Mouse (Mus musculus) embryonic facial prominence, embryonic 14.5 days (tissue): Measurements from ENCODE around the gene Ptk6. TPM values are rescaled to one million over a fixed set of nuclear protein-coding genes. Genes with fewer than 3 reads are reported as not detected.

Experiments used
- ATAC-seq: fragments of 200-750 bp; cut with Nextera tagmentation; 2 replicates; pipeline ENCODE4 v1.8.0; 2017; ENCODE audit warnings: low read depth, moderate number of reproducible peaks, moderate TSS enrichment
- DNase-seq: peaks from one replicate; pipeline ENCODE4 v3.0.0-alpha.2; 2015; ENCODE audit warnings: low spot score
- H3K27ac ChIP-seq: fragments of 300-500 bp; sonication (generic); replicated peaks from 2 replicates; pipeline ENCODE4 v1.5.1; 2014; ENCODE audit warnings: low read depth, mild to moderate bottlenecking, low read length, moderate library complexity
- H3K27me3 ChIP-seq: fragments of 300-500 bp; sonication (generic); replicated peaks from 2 replicates; pipeline ENCODE4 v1.6.1; 2014; ENCODE audit warnings: low read length; ENCODE audit not compliant: control insufficient read depth, insufficient read depth
- H3K36me3 ChIP-seq: fragments of 300-500 bp; sonication (generic); 2 replicates; pipeline ENCODE4 v1.6.1; 2014; ENCODE audit warnings: low read length, mixed read lengths; ENCODE audit not compliant: control insufficient read depth, insufficient read depth
- H3K4me1 ChIP-seq: fragments of 300-500 bp; sonication (generic); 2 replicates; pipeline ENCODE4 v1.6.1; 2014; ENCODE audit warnings: antibody characterized with exemption, low read length; ENCODE audit not compliant: control insufficient read depth, insufficient read depth
- H3K4me2 ChIP-seq: fragments of 300-500 bp; sonication (generic); 2 replicates; pipeline ENCODE4 v1.6.1; 2014; ENCODE audit warnings: low read depth, mild to moderate bottlenecking, low read length, moderate library complexity, mixed read lengths
- H3K4me3 ChIP-seq: fragments of 300-500 bp; sonication (generic); 2 replicates; pipeline ENCODE4 v1.5.1; 2014; ENCODE audit warnings: low read depth, mild to moderate bottlenecking, low read length
- H3K9ac ChIP-seq: fragments of 300-500 bp; sonication (generic); 2 replicates; pipeline ENCODE4 v1.6.1; 2014; ENCODE audit warnings: low read depth, mild to moderate bottlenecking, low read length, moderate library complexity, mixed read lengths
- H3K9me3 ChIP-seq: fragments of 300-500 bp; sonication (generic); 2 replicates; pipeline ENCODE4 v1.6.1; 2016; ENCODE audit warnings: low read length; ENCODE audit not compliant: control insufficient read depth
- WGBS: fragments of 180-500 bp; shearing (Covaris S2); extraction: QIAGEN DNeasy Blood & Tissue Kit; methylation state at CpG from one replicate; pipeline ENCODE4 v1.1.7; 2014; 5-methylcytosine and 5-hydroxymethylcytosine counted together
- polyA plus RNA-seq: library from polyadenylated mRNA; unstranded; fragments of >200 nt; fragmentation: Nextera tagmentation; extraction: Ambion mirVana; gene quantifications from 2 replicates; pipeline ENCODE4 v1.2.1, GENCODE M21; 2014

Ptk6 gene
- polyA plus RNA-seq, 1 experiment from 2014 or later, result 0.19 TPM

DNA sequence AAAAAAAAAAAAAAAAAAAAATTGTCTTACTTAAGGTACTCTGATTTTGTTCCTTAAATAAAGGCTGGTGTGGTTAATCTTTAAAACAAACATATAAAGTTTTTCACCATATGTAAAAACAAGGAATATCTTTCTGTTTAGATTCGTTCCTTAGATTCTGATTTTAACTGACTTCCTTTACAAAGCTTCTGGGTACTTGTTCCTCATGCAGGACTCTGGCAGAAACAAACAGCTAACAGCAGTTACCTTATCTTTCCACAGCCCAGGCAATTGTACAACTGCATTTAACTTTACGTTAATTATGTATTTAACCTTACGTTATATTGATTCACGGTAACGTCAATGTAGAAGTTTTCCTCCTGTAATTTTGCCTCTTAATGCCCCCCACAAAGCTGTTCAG is 36.1 kb downstream of the Ptk6 start:
- Histone ChIP-seq H3K9ac (no peak overlapping the region), H3K4me2 (no peak overlapping the region), H3K27ac (no peak overlapping the region), H3K4me3 (no peak overlapping the region), H3K27me3 (0 out of 2 replicates have a peak, but pooled peaks cover 7% of the 10 kb centered on the region), H3K4me1 (no peaks in the 10 kb centered on the region), H3K9me3 (no peaks in the 10 kb centered on the region), H3K36me3 (no peaks in the 10 kb centered on the region)
- no peak for DNase-seq
- 78% methylated on average over 5 of the region's 5 CpGs for WGBS
- ATAC-seq, result no peak

DNA sequence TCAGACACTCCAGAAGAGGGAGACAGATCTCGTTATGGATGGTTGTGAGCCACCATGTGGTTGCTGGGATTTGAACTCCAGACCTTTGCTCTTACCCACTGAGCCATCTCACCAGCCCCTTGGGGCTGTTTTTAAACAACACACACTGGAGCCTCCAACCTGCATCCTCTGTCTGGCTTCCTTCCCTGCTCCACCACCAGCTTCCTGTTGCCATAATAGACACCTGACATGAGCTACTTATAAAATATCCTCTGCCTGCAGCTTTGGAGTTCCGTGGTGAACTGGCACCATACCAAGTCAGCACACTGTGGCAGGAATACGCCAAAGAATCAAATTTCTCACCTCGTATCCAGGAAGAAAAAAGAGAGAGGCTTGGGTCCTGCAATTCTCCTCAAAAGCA is 41.8 kb downstream of the Ptk6 start:
- 54% methylated on average over 4 of the region's 4 CpGs for WGBS

DNA sequence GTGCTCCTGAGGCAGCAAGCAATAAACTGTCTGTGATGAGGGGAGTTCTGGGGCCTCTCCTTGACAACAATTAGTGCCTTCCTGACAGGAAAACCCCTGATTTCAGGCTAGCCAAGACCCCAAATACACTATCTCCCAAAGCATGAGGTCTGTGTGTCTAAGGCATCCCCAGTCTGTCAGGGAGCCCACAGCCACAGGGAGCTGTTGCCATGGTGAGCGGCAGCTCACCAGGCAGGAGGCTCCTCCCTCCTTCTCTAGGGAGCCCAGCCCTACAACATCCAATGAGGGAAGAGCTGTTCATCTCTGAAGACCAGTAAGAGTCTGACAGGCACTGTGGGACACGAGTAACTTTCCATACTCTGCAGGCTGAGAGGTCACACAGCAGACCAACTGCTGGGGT is 42.8 kb downstream of the Ptk6 start:
- peaks cover 37% of the 10 kb centered on the region for H3K27me3 ChIP-seq
- ATAC-seq, result peak; percentile 83
- WGBS, result 4% methylated on average over 2 of the region's 2 CpGs

More for the DNA sequence above, 41.8 kb downstream of the Ptk6 start:
- Histone ChIP-seq H3K4me2 (no peak overlapping the region), H3K9me3 (no peaks in the 10 kb centered on the region), H3K27me3 (peaks cover 30% of the 10 kb centered on the region), H3K36me3 (no peaks in the 10 kb centered on the region), H3K9ac (no peak overlapping the region), H3K4me1 (no peaks in the 10 kb centered on the region), H3K4me3 (no peak overlapping the region), H3K27ac (no peak overlapping the region)
- no peak for ATAC-seq
- no peak for DNase-seq

DNA sequence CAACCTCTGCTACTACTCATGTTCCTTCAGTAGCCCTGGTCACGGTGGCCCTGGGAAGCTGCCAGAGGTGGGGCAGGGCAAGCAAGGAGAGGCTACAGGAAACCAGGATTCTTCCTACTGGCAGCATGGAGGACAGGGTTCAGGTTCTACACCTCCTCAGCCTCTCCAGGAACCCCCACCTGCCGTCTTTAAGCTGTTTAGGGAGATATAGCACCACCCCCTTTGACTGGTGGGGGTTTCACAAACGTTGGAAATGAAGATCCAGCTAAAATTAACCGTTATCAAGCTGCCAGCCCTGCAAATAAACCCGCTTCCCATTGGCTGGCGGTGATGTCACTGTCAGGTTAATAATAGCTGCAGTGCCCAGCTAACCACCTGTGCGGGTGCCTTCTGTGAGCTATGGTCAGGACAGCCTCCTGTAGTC is 43.5 kb downstream of the Ptk6 start:
- Histone ChIP-seq H3K9ac (no peak overlapping the region), H3K4me1 (no peaks in the 10 kb centered on the region), H3K4me3 (no peak overlapping the region), H3K36me3 (no peaks in the 10 kb centered on the region), H3K27ac (no peak overlapping the region), H3K9me3 (no peaks in the 10 kb centered on the region), H3K27me3 (peaks cover 38% of the 10 kb centered on the region), H3K4me2 (no peak overlapping the region)
- DNase-seq (no peak), ATAC-seq (no peak)
- WGBS, result 51% methylated on average over 7 of the region's 7 CpGs

More for the DNA sequence above, 42.8 kb downstream of the Ptk6 start:
- DNase-seq, result peak; percentile 64
- Histone ChIP-seq H3K36me3 (no peaks in the 10 kb centered on the region), H3K9ac (no peak overlapping the region), H3K4me3 (no peak overlapping the region), H3K4me2 (no peak overlapping the region), H3K9me3 (no peaks in the 10 kb centered on the region), H3K4me1 (no peaks in the 10 kb centered on the region), H3K27ac (no peak overlapping the region)

DNA sequence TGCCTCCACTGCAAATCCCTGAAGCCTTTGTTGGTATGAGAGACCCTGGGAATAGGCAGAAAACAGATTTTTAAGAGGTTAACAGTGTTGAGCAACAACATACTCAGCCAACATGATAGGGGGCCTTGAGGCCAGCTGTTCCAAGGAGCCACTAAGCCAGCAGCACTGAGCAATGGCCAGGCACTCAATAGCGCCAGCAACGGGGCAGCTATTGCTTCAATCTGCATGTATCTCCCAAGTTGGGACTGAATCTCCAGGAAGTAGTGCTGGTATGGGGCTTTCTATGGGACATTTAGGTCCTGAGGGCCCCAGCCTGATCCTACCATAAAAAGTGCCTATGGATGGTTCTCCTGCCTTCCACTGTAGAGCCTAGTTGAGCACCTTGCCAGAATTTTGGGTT is 44.1 kb downstream of the Ptk6 start:
- H3K9ac ChIP-seq, result no peak overlapping the region
- peaks cover 38% of the 10 kb centered on the region for H3K27me3 ChIP-seq
- DNase-seq (no peak), ATAC-seq (no peak)
- WGBS, result 96% methylated on average over 2 of the region's 2 CpGs
- H3K36me3 ChIP-seq, result no peaks in the 10 kb centered on the region
- no peaks in the 10 kb centered on the region for H3K9me3 ChIP-seq
- H3K4me2 ChIP-seq, result no peak overlapping the region
- H3K4me1 ChIP-seq, result no peaks in the 10 kb centered on the region
- no peak overlapping the region for H3K4me3 ChIP-seq
- no peak overlapping the region for H3K27ac ChIP-seq

DNA sequence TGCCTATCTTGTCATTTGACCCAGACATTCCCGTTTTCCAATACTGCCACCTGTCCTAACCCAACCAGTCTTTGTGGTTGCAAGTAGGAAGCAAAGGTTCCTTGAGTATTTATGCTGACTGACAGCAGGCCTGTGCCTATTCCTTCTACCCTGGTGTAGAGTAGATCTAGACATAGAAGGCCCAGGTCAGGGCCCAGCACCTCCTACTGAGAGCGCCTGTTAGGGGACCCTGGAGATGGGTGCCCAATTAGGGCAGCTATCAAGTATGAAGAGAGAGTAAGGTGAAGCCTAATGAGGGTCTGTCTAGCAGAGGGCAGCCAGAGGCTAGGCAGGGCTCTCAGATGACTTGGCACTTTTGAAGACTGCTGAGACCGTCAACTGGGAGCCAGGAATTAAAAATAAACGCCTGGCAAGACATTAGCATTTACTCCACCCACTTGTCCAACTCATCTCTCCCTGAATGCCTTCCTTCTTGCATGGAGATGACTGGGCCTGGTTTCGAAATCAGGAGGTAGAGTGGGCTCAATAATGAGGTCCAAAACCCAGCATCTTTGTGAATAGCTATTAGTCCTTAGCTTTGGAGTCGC is 44.8 kb downstream of the Ptk6 start:
- Histone ChIP-seq H3K4me1 (no peaks in the 10 kb centered on the region), H3K4me3 (no peak overlapping the region), H3K4me2 (no peak overlapping the region), H3K27ac (no peak overlapping the region), H3K27me3 (peaks cover 38% of the 10 kb centered on the region), H3K9me3 (no peaks in the 10 kb centered on the region), H3K9ac (no peak overlapping the region), H3K36me3 (no peaks in the 10 kb centered on the region)
- ATAC-seq (no peak), DNase-seq (no peak)
- 67% methylated on average over 6 of the region's 6 CpGs for WGBS

DNA sequence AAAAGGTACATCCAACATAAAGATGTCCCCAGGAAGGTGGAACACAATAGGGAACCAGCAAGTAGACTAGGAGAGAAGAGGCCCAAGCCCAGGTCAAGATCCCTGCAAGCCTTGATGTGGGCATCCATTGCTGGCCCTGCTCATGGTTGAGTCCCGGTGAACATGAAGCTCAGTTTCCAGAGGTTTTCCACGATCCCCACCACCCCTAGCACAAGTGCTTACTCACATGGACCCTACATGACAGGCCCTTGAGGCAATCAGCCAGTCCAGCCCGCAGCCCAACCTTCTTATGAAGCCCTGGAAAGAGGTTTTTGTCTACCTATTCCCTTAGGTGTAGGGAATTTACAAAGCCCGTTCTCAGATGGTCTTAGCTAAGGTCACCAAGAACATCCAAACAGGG is 45.4 kb downstream of the Ptk6 start:
- H3K27ac ChIP-seq, result no peak overlapping the region
- H3K9me3 ChIP-seq, result no peaks in the 10 kb centered on the region
- no peak overlapping the region for H3K4me3 ChIP-seq
- ATAC-seq (no peak), DNase-seq (no peak)
- 79% methylated on average over 4 of the region's 4 CpGs for WGBS
- H3K9ac ChIP-seq, result no peak overlapping the region
- peaks cover 38% of the 10 kb centered on the region for H3K27me3 ChIP-seq
- no peaks in the 10 kb centered on the region for H3K36me3 ChIP-seq
- H3K4me2 ChIP-seq, result peak overlapping the region; percentile 51; the same call in 1 of the 2 replicates
- no peaks in the 10 kb centered on the region for H3K4me1 ChIP-seq

DNA sequence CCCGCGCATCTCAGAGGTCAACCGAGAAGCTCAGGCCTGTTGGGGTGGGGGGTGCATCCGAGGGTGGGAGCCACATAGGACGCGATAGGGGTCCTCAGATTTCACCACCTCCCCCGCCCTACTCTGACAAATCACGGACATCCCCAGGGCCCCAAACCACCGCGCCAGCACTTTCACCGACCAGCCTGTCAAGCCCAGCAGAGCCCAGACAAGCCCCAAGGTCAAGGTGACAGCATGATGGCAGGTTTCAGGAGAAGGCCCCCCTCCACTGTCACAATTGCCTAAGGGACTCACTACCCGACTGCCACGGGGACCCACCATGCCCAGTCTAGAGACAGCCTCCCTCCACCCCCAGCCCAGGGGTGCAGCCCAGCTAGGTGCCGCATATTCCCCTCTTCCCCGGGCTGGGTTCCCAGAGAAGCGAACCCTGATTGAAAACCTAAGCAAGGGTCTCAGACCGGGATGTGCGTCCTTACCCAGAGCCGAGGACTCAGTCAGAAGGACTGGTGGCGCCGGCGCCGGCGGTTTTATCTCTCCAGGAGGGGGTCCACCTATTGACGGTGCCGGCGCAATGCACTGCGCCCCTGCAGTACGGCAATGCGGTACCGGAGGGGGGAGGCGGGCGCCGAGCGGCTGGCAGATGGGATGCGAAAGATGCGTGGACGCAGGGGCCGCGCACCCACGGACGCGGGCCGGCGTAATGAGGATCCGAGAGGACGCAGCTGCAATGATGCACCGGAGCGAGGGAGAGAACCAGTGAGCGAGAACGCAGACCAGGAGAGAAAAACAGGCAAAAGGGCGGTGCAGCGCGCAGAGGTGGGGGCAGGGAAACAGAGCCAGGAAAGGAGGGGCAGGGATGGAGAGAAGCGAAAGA is 46.1 kb downstream of the Ptk6 start, which contains the start of gene Eef1a2:
TSS of gene Eef1a2 (minus strand) at position 767 of the 874 bp plus-strand sequence.
- Histone ChIP-seq H3K4me3 (peak within 1 kb of the TSS; percentile 29), H3K9me3 (no peaks in the 10 kb centered on the region), H3K9ac (peak within 1 kb of the TSS; percentile 37; the same call in 1 of the 2 replicates), H3K4me2 (peak within 1 kb of the TSS; percentile 51), H3K27ac (no peak within 1 kb of the TSS), H3K36me3 (no peaks in the 10 kb centered on the region), H3K27me3 (peaks cover 38% of the 10 kb centered on the region), H3K4me1 (no peaks in the 10 kb centered on the region)
- peak; percentile 50; the same call in 1 of the 2 replicates for ATAC-seq
- 2% methylated on average over 50 of the region's 55 CpGs for WGBS
- no peak for DNase-seq
